Mouse (Mus musculus) adrenal gland, adult 2 months (tissue): ENCODE measurements around the gene Tmem106c. TPM values are rescaled to one million over a fixed set of nuclear protein-coding genes. Genes with fewer than 3 reads are reported as not detected.

ENCODE experiments used
- DNase-seq: peaks from one replicate; pipeline ENCODE4 v3.0.0; 2021
- polyA plus RNA-seq: library from polyadenylated mRNA; depleted of rRNA; stranded (reverse); fragments of >200 nt; gene quantifications from 2 replicates; pipeline ENCODE4 v1.2.3, GENCODE M21; 2012
- total RNA-seq, 2 experiments: library from RNA; stranded (reverse); gene quantifications; 2 replicates each; pipeline ENCODE4 v1.2.3; 2021

The Tmem106c gene
- total and polyA plus RNA-seq, 3 experiments = 45.4 to 54.2 (median 51.5) TPM

- peak; percentile 48 for DNase-seq
Observed at GRCm38 (mm10) chr15:97952137-97952888, 11.7 kb upstream of the Tmem106c start.

GRCm38 (mm10) chr15:97952889-97953189 is 11.2 kb upstream of the Tmem106c start:
- DNase-seq = no peak

- DNase-seq = no peak
Observed at GRCm38 (mm10) chr15:97954671-97955070, 9.3 kb upstream of the Tmem106c start.

- no peak for DNase-seq
Observed at GRCm38 (mm10) chr15:97955286-97955685, 8.7 kb upstream of the Tmem106c start.

GRCm38 (mm10) chr15:97955742-97956141 is 8.3 kb upstream of the Tmem106c start:
- no peak for DNase-seq

- no peak for DNase-seq
Observed at GRCm38 (mm10) chr15:97956416-97956815, 7.6 kb upstream of the Tmem106c start.

- DNase-seq = no peak
Observed at GRCm38 (mm10) chr15:97963329-97963988, 541 bp upstream of the Tmem106c start.

- DNase-seq = no peak
Observed at GRCm38 (mm10) chr15:97964836-97965187, 812 bp downstream of the Tmem106c start.

GRCm38 (mm10) chr15:97965311-97966045 is 1.5 kb downstream of the Tmem106c start:
- DNase-seq = no peak

- DNase-seq = no peak
Observed at GRCm38 (mm10) chr15:97970299-97970698, 6.3 kb downstream of the Tmem106c start.

- no peak for DNase-seq
Observed at GRCm38 (mm10) chr15:97972580-97972979, 8.6 kb downstream of the Tmem106c start.

GRCm38 (mm10) chr15:97973248-97974005 is 9.4 kb downstream of the Tmem106c start:
- DNase-seq = no peak

- no peak for DNase-seq
Observed at GRCm38 (mm10) chr15:97981560-97981959, 17.6 kb downstream of the Tmem106c start.

GRCm38 (mm10) chr15:97989544-97989943 is 25.5 kb downstream of the Tmem106c start:
- DNase-seq = no peak

GRCm38 (mm10) chr15:97990124-97990523 is 26.1 kb downstream of the Tmem106c start:
- no peak for DNase-seq

GRCm38 (mm10) chr15:97990721-97991120 is 26.7 kb downstream of the Tmem106c start:
- no peak for DNase-seq

- no peak for DNase-seq
Observed at GRCm38 (mm10) chr15:97991285-97991895, 27.4 kb downstream of the Tmem106c start.

GRCm38 (mm10) chr15:97992027-97992711 is 28.2 kb downstream of the Tmem106c start:
- no peak for DNase-seq

- DNase-seq = peak; percentile 74
Observed at GRCm38 (mm10) chr15:97992712-97993286, 28.8 kb downstream of the Tmem106c start.

GRCm38 (mm10) chr15:97996716-97997256 is 32.8 kb downstream of the Tmem106c start:
- no peak for DNase-seq

- no peak for DNase-seq
Observed at GRCm38 (mm10) chr15:97999546-97999945, 35.5 kb downstream of the Tmem106c start.
